Comparison of ENCODE assay signal across 18 mouse cellular contexts in genomic region chr8:108912998-108913397, GRCm38 (mm10).
"Had no signal": no experiment of that assay in that cellular context is flagged by ENCODE, and none has a peak within 500 bp of the region (broad histone marks: within the 10 kb centered on the region; RNA-seq: fewer than 3 reads in every experiment).

No protein-coding gene starts in this region.

- DNase-seq: kidney, adult 18-20 months; kidney, adult 9 months; kidney, postnatal 25 days; layer of hippocampus, adult 9-11 months; lung, embryonic 14.5 days; thymus, adult 18-20 months; thymus, postnatal 36 days had no signal

- H3K27me3 ChIP-seq: midbrain, embryonic 13.5 days; neural tube, embryonic 12.5 days; neural tube, embryonic 15.5 days had no signal

- H3K4me2 ChIP-seq: lung, embryonic 14.5 days; midbrain, embryonic 13.5 days; neural tube, embryonic 12.5 days; neural tube, embryonic 15.5 days had no signal

- ATAC-seq: hindbrain, postnatal 0 days; inflammation-experienced regulatory T-cells, adult 6 months; intestine, embryonic 16.5 days; lung, postnatal 0 days; midbrain, embryonic 13.5 days had no signal

- H3K4me3 ChIP-seq: layer of hippocampus, adult 2 months; midbrain, embryonic 10.5 days; midbrain, embryonic 13.5 days; neural tube, embryonic 12.5 days; neural tube, embryonic 15.5 days had no signal

- H3K9me3 ChIP-seq: midbrain, embryonic 10.5 days; midbrain, embryonic 13.5 days; neural tube, embryonic 12.5 days; neural tube, embryonic 15.5 days had no signal

- H3K27ac ChIP-seq: hindbrain, postnatal 0 days; kidney, postnatal 0 days; layer of hippocampus, adult 2 months; macrophage; midbrain, embryonic 10.5 days; midbrain, embryonic 13.5 days; neural tube, embryonic 12.5 days; neural tube, embryonic 15.5 days had no signal

- H3K9ac ChIP-seq: lung, embryonic 14.5 days; midbrain, embryonic 13.5 days; neural tube, embryonic 12.5 days; neural tube, embryonic 15.5 days had no signal
